Mouse (Mus musculus) heart, postnatal 0 days (tissue): ENCODE data around the gene Cd3eap. TPM values are rescaled to one million over a fixed set of nuclear protein-coding genes. Genes with fewer than 3 reads are reported as not detected.

Experiments used
- ATAC-seq: fragments of 200-750 bp; cut with Nextera tagmentation; 2 replicates; pipeline ENCODE4 v1.8.0; 2017; ENCODE audit warnings: low read depth, moderate number of reproducible peaks, moderate library complexity; ENCODE audit not compliant: insufficient read depth
- DNase-seq: peaks from one replicate; pipeline ENCODE4 v3.0.0-alpha.2; 2016; ENCODE audit warnings: low spot score
- H3K27ac ChIP-seq: fragments of 300-500 bp; sonication (generic); 2 replicates; pipeline ENCODE4 v1.5.1; 2014; ENCODE audit warnings: low read depth, mild to moderate bottlenecking
- H3K27me3 ChIP-seq: fragments of 300-500 bp; sonication (generic); 2 replicates; pipeline ENCODE4 v1.6.1; 2014; ENCODE audit warnings: low read length, mixed read lengths; ENCODE audit not compliant: control insufficient read depth, insufficient read depth
- H3K36me3 ChIP-seq: fragments of 300-500 bp; sonication (generic); replicated peaks from 2 replicates; pipeline ENCODE4 v1.6.1; 2014; ENCODE audit warnings: low read length, mixed read lengths; ENCODE audit not compliant: control insufficient read depth, insufficient read depth
- H3K4me1 ChIP-seq: fragments of 300-500 bp; sonication (generic); 2 replicates; pipeline ENCODE4 v1.6.1; 2014; ENCODE audit warnings: antibody characterized with exemption; ENCODE audit not compliant: control insufficient read depth, insufficient read depth
- H3K4me2 ChIP-seq: fragments of 300-500 bp; sonication (generic); 2 replicates; pipeline ENCODE4 v1.6.1; 2014; ENCODE audit warnings: low read depth, mild to moderate bottlenecking, low read length, moderate library complexity
- H3K4me3 ChIP-seq: fragments of 300-500 bp; sonication (generic); 2 replicates; pipeline ENCODE4 v1.5.1; 2014; ENCODE audit warnings: low read depth, low read length
- H3K9ac ChIP-seq: fragments of 300-500 bp; sonication (generic); replicated peaks from 2 replicates; pipeline ENCODE4 v1.6.1; 2014; ENCODE audit warnings: low read depth, low read length, mixed read lengths
- H3K9me3 ChIP-seq: fragments of 300-500 bp; sonication (generic); replicated peaks from 2 replicates; pipeline ENCODE4 v1.6.1; 2016; ENCODE audit warnings: low read length; ENCODE audit not compliant: control insufficient read depth
- CTCF ChIP-seq: IDR thresholded peaks from 2 replicates; pipeline ENCODE4 v1.5.1; 2016; ENCODE audit warnings: antibody characterized with exemption, control low read depth, low read depth
- EP300 ChIP-seq: IDR thresholded peaks from 2 replicates; pipeline ENCODE4 v1.6.1; 2016; ENCODE audit warnings: antibody characterized with exemption, low read depth
- WGBS: fragments of 180-500 bp; shearing (Covaris S2); extraction: QIAGEN DNeasy Blood & Tissue Kit; methylation state at CpG from one replicate; pipeline ENCODE4 v1.1.7; 2014; 5-methylcytosine and 5-hydroxymethylcytosine counted together
- polyA plus RNA-seq: library from polyadenylated mRNA; unstranded; fragments of >200 nt; fragmentation: Nextera tagmentation; extraction: Ambion mirVana; gene quantifications from 2 replicates; pipeline ENCODE4 v1.2.1, GENCODE M21; 2015
- total RNA-seq: library from RNA; depleted of rRNA; stranded (reverse); fragments of >200 nt; gene quantifications from 2 replicates; pipeline ENCODE4 v1.2.3, GENCODE M21; 2014; ENCODE audit warnings: low replicate concordance

The Cd3eap gene
- total and polyA plus RNA-seq, 2 experiments from 2014 or later = 3.2 to 11.7 TPM

GRCm38 (mm10) chr7:19324221-19324620, 35.1 kb downstream of the Cd3eap start:
- DNase-seq = no peak
- H3K9me3 ChIP-seq = no peaks in the 10 kb centered on the region
- no peaks in the 10 kb centered on the region for H3K36me3 ChIP-seq
- no peak overlapping the region for H3K9ac ChIP-seq
- no peak overlapping the region for H3K27ac ChIP-seq
- no peak overlapping the region for H3K4me2 ChIP-seq
- H3K4me1 ChIP-seq = peaks cover 16% of the 10 kb centered on the region
- H3K27me3 ChIP-seq = no peaks in the 10 kb centered on the region
- WGBS = 89% methylated on average over 11 of the region's 11 CpGs
- ATAC-seq = no peak
- TF ChIP-seq CTCF (no peak), EP300 (no peak)
- H3K4me3 ChIP-seq = no peak overlapping the region

- Histone ChIP-seq H3K27ac (no peak overlapping the region), H3K9me3 (no peaks in the 10 kb centered on the region), H3K4me3 (no peak overlapping the region)
These were observed 36.8 kb downstream of the Cd3eap start for GRCm38 (mm10) chr7:19322489-19322888.

GRCm38 (mm10) chr7:19321464-19321863, 37.8 kb downstream of the Cd3eap start:
- no peaks in the 10 kb centered on the region for H3K9me3 ChIP-seq
- TF ChIP-seq EP300 = no peak
- TF ChIP-seq CTCF = no peak
- H3K36me3 ChIP-seq = no peaks in the 10 kb centered on the region
- no peaks in the 10 kb centered on the region for H3K27me3 ChIP-seq
- H3K9ac ChIP-seq = no peak overlapping the region
- DNase-seq = no peak
- no peak overlapping the region for H3K27ac ChIP-seq
- peaks cover 16% of the 10 kb centered on the region; the same call in 1 of the 2 replicates for H3K4me1 ChIP-seq
- whole genome bisulfite sequencing = 56% methylated on average over 5 of the region's 5 CpGs
- no peak for ATAC-seq
- no peak overlapping the region for H3K4me2 ChIP-seq
- H3K4me3 ChIP-seq = no peak overlapping the region

More at GRCm38 (mm10) chr7:19322489-19322888, 36.8 kb downstream of the Cd3eap start:
- Histone ChIP-seq H3K27me3 (no peaks in the 10 kb centered on the region), H3K4me1 (peaks cover 12% of the 10 kb centered on the region), H3K4me2 (no peak overlapping the region), H3K36me3 (no peaks in the 10 kb centered on the region), H3K9ac (no peak overlapping the region)
- ATAC-seq = no peak
- 43% methylated on average over 9 of the region's 9 CpGs for WGBS
- no peak for DNase-seq
- no peak for TF ChIP-seq CTCF
- TF ChIP-seq EP300 = no peak

GRCm38 (mm10) chr7:19320637-19321036, 38.6 kb downstream of the Cd3eap start:
- H3K9me3 ChIP-seq = no peaks in the 10 kb centered on the region
- TF ChIP-seq CTCF (no peak), EP300 (no peak)
- ATAC-seq (no peak), DNase-seq (no peak)
- H3K4me3 ChIP-seq = peak overlapping the region; percentile 43
- H3K4me2 ChIP-seq = peak overlapping the region; percentile 73
- H3K36me3 ChIP-seq = no peaks in the 10 kb centered on the region
- H3K9ac ChIP-seq = no peak overlapping the region
- H3K4me1 ChIP-seq = peaks cover 16% of the 10 kb centered on the region; the same call in 1 of the 2 replicates
- H3K27me3 ChIP-seq = no peaks in the 10 kb centered on the region
- WGBS = 43% methylated on average over 7 of the region's 7 CpGs
- H3K27ac ChIP-seq = no peak overlapping the region

- under 1% methylated on average over 41 of the region's 41 CpGs for WGBS
- peak; percentile 97 for ATAC-seq
These were observed 39.4 kb downstream of the Cd3eap start for GRCm38 (mm10) chr7:19319906-19320305.

GRCm38 (mm10) chr7:19319458-19319857, 39.8 kb downstream of the Cd3eap start:
- H3K27me3 ChIP-seq = no peaks in the 10 kb centered on the region
- H3K9ac ChIP-seq = peak overlapping the region; percentile 36
- H3K4me2 ChIP-seq = peak overlapping the region; percentile 73
- H3K4me1 ChIP-seq = peaks cover 16% of the 10 kb centered on the region; the same call in 1 of the 2 replicates
- peak overlapping the region; percentile 43 for H3K27ac ChIP-seq
- H3K9me3 ChIP-seq = no peaks in the 10 kb centered on the region
- H3K36me3 ChIP-seq = no peaks in the 10 kb centered on the region
- peak; percentile 30 for ATAC-seq
- WGBS = 16% methylated on average over 9 of the region's 9 CpGs
- no peak for DNase-seq
- H3K4me3 ChIP-seq = peak overlapping the region; percentile 43
- TF ChIP-seq EP300 = no peak
- no peak for TF ChIP-seq CTCF

More at GRCm38 (mm10) chr7:19319906-19320305, 39.4 kb downstream of the Cd3eap start:
- Histone ChIP-seq H3K36me3 (no peaks in the 10 kb centered on the region), H3K4me1 (peaks cover 16% of the 10 kb centered on the region; the same call in 1 of the 2 replicates), H3K9ac (peak overlapping the region; percentile 36), H3K27ac (peak overlapping the region; percentile 43), H3K4me3 (peak overlapping the region; percentile 43), H3K9me3 (no peaks in the 10 kb centered on the region), H3K4me2 (peak overlapping the region; percentile 73), H3K27me3 (no peaks in the 10 kb centered on the region)
- peak; percentile 97 for DNase-seq
- peak; percentile 34; the same call in 1 of the 2 replicates for TF ChIP-seq EP300
- TF ChIP-seq CTCF = no peak
